Mouse (Mus musculus) cerebellum, adult 2 months (tissue): ENCODE measurements at regions not wholly inside any gene's neighbourhood (a gene's known extent, or its start where the extent isn't known, plus 50 kb on each side); places are given as distances from the start of the nearest gene placed in this dataset.

ENCODE experiments used
- CTCF ChIP-seq: fragments of 200-500 bp; IDR thresholded peaks from 2 replicates; pipeline ENCODE4 v1.5.1; 2011; ENCODE audit warnings: low read depth, mild to moderate bottlenecking, control low read depth, low read length, moderate library complexity, borderline replicate concordance; ENCODE audit not compliant: insufficient read depth
- POLR2A ChIP-seq: fragments of 200-500 bp; IDR thresholded peaks from 2 replicates; pipeline ENCODE4 v1.6.1; 2011; ENCODE audit warnings: low read length, control low read depth, borderline replicate concordance; ENCODE audit not compliant: insufficient read depth

DNA sequence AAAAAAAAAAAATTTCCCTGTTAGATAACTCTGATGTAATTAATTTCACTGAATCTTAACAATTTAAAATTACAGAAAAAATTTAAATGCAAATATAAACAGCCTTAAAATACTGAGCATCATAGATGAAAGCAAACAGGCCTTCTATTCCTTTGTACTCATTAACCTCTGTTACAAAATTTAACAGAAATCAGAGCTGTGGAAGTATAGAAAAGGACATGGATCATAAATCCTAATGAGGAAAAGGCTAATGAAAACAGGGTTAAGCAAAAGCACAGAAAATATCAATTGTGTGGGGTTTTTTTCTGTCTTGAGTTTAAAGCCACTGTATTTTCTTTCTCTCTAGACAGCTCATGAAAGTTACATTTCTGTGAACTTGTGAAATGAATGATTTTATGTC lies 164.6 kb upstream of the Tmem161b start:
- TF ChIP-seq POLR2A (no peak), CTCF (no peak)
